Mouse (Mus musculus) hindbrain, postnatal 0 days (tissue): ENCODE measurements around the gene Slc18a3. TPM values are rescaled to one million over a fixed set of nuclear protein-coding genes. Genes with fewer than 3 reads are reported as not detected.
A peak's percentile ranks its signal among the peaks of the same experiment; 100 is the strongest.

Experiments used
- ATAC-seq: fragments of 200-750 bp; cut with Nextera tagmentation; 2 replicates; pipeline ENCODE4 v1.8.0; 2017; ENCODE audit warnings: mild to moderate bottlenecking, moderate TSS enrichment, moderate library complexity
- DNase-seq: peaks from one replicate; pipeline ENCODE4 v3.0.0-alpha.2; 2015; ENCODE audit warnings: low spot score
- H3K27ac ChIP-seq: fragments of 300-500 bp; sonication (generic); 2 replicates; pipeline ENCODE4 v1.5.1; 2014; ENCODE audit warnings: mild to moderate bottlenecking
- H3K27me3 ChIP-seq: fragments of 300-500 bp; sonication (generic); 2 replicates; pipeline ENCODE4 v1.6.1; 2014; ENCODE audit warnings: low read length, mixed read lengths; ENCODE audit not compliant: insufficient read depth
- H3K36me3 ChIP-seq: fragments of 300-500 bp; sonication (generic); 2 replicates; pipeline ENCODE4 v1.6.1; 2014; ENCODE audit warnings: low read length, mixed read lengths; ENCODE audit not compliant: insufficient read depth
- H3K4me1 ChIP-seq: fragments of 300-500 bp; sonication (generic); 2 replicates; pipeline ENCODE4 v1.6.1; 2014; ENCODE audit warnings: antibody characterized with exemption, low read length, mixed read lengths; ENCODE audit not compliant: insufficient read depth
- H3K4me2 ChIP-seq: fragments of 300-500 bp; sonication (generic); 2 replicates; pipeline ENCODE4 v1.6.1; 2014; ENCODE audit warnings: low read depth, mild to moderate bottlenecking, low read length, moderate library complexity, mixed read lengths
- H3K4me3 ChIP-seq: fragments of 300-500 bp; sonication (generic); 2 replicates; pipeline ENCODE4 v1.5.1; 2014; ENCODE audit warnings: low read length
- H3K9ac ChIP-seq: fragments of 300-500 bp; sonication (generic); replicated peaks from 2 replicates; pipeline ENCODE4 v1.6.1; 2014; ENCODE audit warnings: mild to moderate bottlenecking, low read length, moderate library complexity, mixed read lengths
- H3K9me3 ChIP-seq: fragments of 300-500 bp; sonication (generic); 2 replicates; pipeline ENCODE4 v1.6.1; 2016; ENCODE audit warnings: low read length, mixed read lengths
- CTCF ChIP-seq: IDR thresholded peaks from 2 replicates; pipeline ENCODE4 v1.5.1; 2016; ENCODE audit warnings: antibody characterized with exemption, control low read depth, low read depth
- WGBS: fragments of 180-500 bp; shearing (Covaris S2); extraction: QIAGEN DNeasy Blood & Tissue Kit; methylation state at CpG from one replicate; pipeline ENCODE4 v1.1.7; 2014; 5-methylcytosine and 5-hydroxymethylcytosine counted together
- polyA plus RNA-seq: library from polyadenylated mRNA; unstranded; fragments of >200 nt; fragmentation: Nextera tagmentation; extraction: Ambion mirVana; gene quantifications from 2 replicates; pipeline ENCODE4 v1.2.1, GENCODE M21; 2015
- total RNA-seq: library from RNA; depleted of rRNA; stranded (reverse); fragments of >200 nt; gene quantifications from 2 replicates; pipeline ENCODE4 v1.2.3, GENCODE M21; 2014

Slc18a3 gene
- total and polyA plus RNA-seq, 2 experiments from 2014 or later: 23.8 to 30.8 TPM

GRCm38 (mm10) chr14:32506329-32506728, 41.7 kb upstream of the Slc18a3 start:
- H3K4me3 ChIP-seq: no peak overlapping the region

GRCm38 (mm10) chr14:32503897-32504296, 39.2 kb upstream of the Slc18a3 start:
- Histone ChIP-seq H3K4me2 (no peak overlapping the region), H3K4me3 (no peak overlapping the region), H3K27ac (no peak overlapping the region), H3K36me3 (no peaks in the 10 kb centered on the region), H3K27me3 (no peaks in the 10 kb centered on the region), H3K4me1 (no peaks in the 10 kb centered on the region), H3K9me3 (no peaks in the 10 kb centered on the region), H3K9ac (no peak overlapping the region)
- no peak for DNase-seq
- 77% methylated on average over 1 of the region's 1 CpGs for WGBS
- TF ChIP-seq CTCF: no peak
- ATAC-seq: no peak

More at GRCm38 (mm10) chr14:32506329-32506728, 41.7 kb upstream of the Slc18a3 start:
- no peak for TF ChIP-seq CTCF
- Histone ChIP-seq H3K36me3 (no peaks in the 10 kb centered on the region), H3K9ac (no peak overlapping the region), H3K27ac (no peak overlapping the region), H3K9me3 (no peaks in the 10 kb centered on the region), H3K4me2 (no peak overlapping the region), H3K4me1 (no peaks in the 10 kb centered on the region), H3K27me3 (no peaks in the 10 kb centered on the region)
- DNase-seq (no peak), ATAC-seq (no peak)
- WGBS: 84% methylated on average over 10 of the region's 10 CpGs

GRCm38 (mm10) chr14:32502764-32503688, 38.4 kb upstream of the Slc18a3 start:
- Histone ChIP-seq H3K4me2 (no peak overlapping the region), H3K4me1 (no peaks in the 10 kb centered on the region), H3K9me3 (no peaks in the 10 kb centered on the region), H3K4me3 (no peak overlapping the region), H3K27me3 (no peaks in the 10 kb centered on the region), H3K9ac (no peak overlapping the region), H3K36me3 (no peaks in the 10 kb centered on the region), H3K27ac (no peak overlapping the region)
- TF ChIP-seq CTCF: no peak
- 71% methylated on average over 9 of the region's 9 CpGs for WGBS
- ATAC-seq (no peak), DNase-seq (no peak)

- 76% methylated on average over 2 of the region's 2 CpGs for WGBS
- H3K36me3 ChIP-seq: no peaks in the 10 kb centered on the region
- no peak overlapping the region for H3K27ac ChIP-seq
- no peaks in the 10 kb centered on the region for H3K27me3 ChIP-seq
- no peak overlapping the region for H3K9ac ChIP-seq
- no peaks in the 10 kb centered on the region for H3K9me3 ChIP-seq
- ATAC-seq: no peak
- no peak overlapping the region for H3K4me2 ChIP-seq
- DNase-seq: no peak
- no peak overlapping the region for H3K4me3 ChIP-seq
- TF ChIP-seq CTCF: no peak
- H3K4me1 ChIP-seq: no peaks in the 10 kb centered on the region
Observed at GRCm38 (mm10) chr14:32501303-32501702, 36.7 kb upstream of the Slc18a3 start.

GRCm38 (mm10) chr14:32496115-32496850, 31.6 kb upstream of the Slc18a3 start:
- 75% methylated on average over 8 of the region's 8 CpGs for WGBS
- TF ChIP-seq CTCF: no peak
- DNase-seq (no peak), ATAC-seq (no peak)
- Histone ChIP-seq H3K4me3 (no peak overlapping the region), H3K27ac (no peak overlapping the region), H3K27me3 (no peaks in the 10 kb centered on the region), H3K9ac (no peak overlapping the region), H3K36me3 (no peaks in the 10 kb centered on the region), H3K9me3 (no peaks in the 10 kb centered on the region), H3K4me1 (peaks cover 5% of the 10 kb centered on the region; the same call in 1 of the 2 replicates), H3K4me2 (no peak overlapping the region)

- no peak for TF ChIP-seq CTCF
- peak overlapping the region; percentile 31 for H3K4me3 ChIP-seq
- peaks cover 5% of the 10 kb centered on the region; the same call in 1 of the 2 replicates for H3K4me1 ChIP-seq
- no peaks in the 10 kb centered on the region for H3K27me3 ChIP-seq
- WGBS: 12% methylated on average over 13 of the region's 13 CpGs
- H3K36me3 ChIP-seq: no peaks in the 10 kb centered on the region
- peak; percentile 30 for DNase-seq
- ATAC-seq: no peak
- H3K27ac ChIP-seq: no peak overlapping the region
- H3K4me2 ChIP-seq: peak overlapping the region; percentile 61
- H3K9ac ChIP-seq: peak overlapping the region; percentile 35; the same call in 1 of the 2 replicates
- no peaks in the 10 kb centered on the region for H3K9me3 ChIP-seq
Observed at GRCm38 (mm10) chr14:32492521-32492920, 27.9 kb upstream of the Slc18a3 start.
